Mouse (Mus musculus) megakaryocyte, embryonic 14.5 days (primary cell): ENCODE results near the gene Polr1c.

Source experiments
- FLI1 ChIP-seq: IDR thresholded peaks from 2 replicates; pipeline ENCODE4 v1.6.1; 2012; ENCODE audit warnings: low read length, inconsistent platforms, mixed read lengths
- GATA1 ChIP-seq: IDR thresholded peaks from 3 replicates; pipeline ENCODE4 v1.6.1; 2012; ENCODE audit warnings: mixed read lengths, low read length, inconsistent platforms, borderline replicate concordance

DNA sequence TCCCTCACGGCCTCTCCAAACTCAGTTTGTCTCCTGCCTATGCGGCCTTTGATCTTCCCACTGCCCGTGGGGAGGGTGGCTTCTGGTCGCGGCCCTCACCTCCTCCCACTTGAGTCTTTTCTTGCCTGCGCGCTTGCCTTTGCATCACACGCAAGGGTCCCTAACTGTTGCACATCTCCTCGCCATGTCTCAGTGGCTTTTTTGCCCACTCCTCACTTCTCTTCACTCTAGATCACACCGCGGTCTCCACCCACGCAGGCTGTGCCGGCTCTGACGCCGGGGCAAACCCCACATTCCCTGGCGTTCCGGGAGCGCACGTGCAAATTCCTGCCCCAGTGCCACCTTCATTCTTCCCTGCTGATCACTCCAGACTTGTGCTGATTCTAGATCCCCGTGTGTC lies 44.8 kb downstream of the Polr1c start:
- TF ChIP-seq GATA1 (no peak), FLI1 (no peak)
